Mouse (Mus musculus) ZHBTc4 (cell line): ENCODE data around the gene Shld1.

ENCODE experiments used
- DNase-seq: peaks from one replicate; pipeline ENCODE4 v3.0.0-alpha.2; 2011; ENCODE audit warnings: low read depth, low spot score

Gene Shld1

DNA sequence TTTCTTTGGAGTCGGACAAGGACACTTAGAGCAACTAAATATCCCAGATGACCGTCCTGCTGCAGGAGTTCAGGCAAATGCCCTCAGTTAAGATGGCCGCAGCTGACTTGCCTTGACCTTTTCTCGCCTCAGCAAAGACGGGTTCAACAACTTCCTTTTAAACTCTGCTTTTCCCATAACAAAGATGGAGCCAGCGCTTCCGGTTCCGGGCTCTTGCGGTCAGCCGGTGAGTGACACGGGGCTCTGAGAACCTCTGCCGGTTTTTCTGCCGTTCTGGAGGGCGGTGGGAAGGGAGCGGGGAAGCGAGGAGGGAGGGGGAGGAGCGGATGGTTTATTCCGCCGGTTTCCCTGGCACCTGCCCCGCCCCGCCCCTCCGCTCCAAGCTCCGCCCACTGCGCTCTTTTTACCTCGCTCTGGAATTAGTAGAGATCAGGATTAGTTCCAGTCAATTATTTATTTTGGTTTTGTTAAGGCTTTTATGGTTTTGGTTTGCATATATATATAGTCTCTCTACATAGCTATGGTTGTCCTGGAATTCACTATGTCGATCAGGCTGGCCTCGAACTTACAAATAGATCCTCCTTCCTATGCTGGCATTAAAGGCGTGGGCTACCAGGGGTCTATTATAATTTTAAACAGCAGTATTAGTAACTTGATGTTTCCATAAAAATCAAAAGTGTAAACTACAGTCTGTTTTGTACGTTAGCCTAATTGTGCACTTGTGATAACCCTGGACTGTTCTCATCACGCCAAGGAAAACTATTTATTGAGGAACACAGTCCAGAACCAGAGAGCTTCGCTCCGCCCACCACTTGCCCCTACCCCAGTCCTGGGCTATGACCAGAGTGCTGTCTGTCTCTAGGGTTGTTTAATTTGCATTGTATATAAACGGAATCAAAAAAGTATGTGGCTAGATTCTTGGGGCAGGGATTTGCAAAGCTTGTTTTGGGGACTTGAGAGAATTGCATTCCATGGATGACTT is at the start of gene Shld1:
Gene Shld1 (plus strand): TSS at position 176 of the 982 bp plus-strand sequence.
- DNase-seq, result peak; percentile 93

DNA sequence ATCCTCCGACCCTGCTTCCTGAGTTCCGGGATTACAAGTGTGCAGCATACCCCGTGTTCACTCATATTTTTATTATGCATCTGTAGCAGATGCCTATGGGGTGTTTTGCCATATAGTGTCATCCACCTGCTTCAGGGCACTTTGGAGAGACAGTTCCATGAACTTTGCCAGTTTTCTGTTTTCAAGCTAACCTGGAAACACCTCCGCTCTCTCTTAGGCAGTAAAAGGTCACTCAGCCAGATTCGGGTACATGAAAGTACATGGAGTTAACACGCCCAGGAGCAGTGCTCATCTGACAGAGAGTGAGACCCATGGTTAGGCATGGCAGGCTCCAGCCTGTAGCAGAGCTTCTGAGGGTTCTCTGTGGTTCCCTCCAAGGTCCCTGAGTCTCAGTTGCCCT is 48.4 kb upstream of the Shld1 start:
- no peak for DNase-seq

DNA sequence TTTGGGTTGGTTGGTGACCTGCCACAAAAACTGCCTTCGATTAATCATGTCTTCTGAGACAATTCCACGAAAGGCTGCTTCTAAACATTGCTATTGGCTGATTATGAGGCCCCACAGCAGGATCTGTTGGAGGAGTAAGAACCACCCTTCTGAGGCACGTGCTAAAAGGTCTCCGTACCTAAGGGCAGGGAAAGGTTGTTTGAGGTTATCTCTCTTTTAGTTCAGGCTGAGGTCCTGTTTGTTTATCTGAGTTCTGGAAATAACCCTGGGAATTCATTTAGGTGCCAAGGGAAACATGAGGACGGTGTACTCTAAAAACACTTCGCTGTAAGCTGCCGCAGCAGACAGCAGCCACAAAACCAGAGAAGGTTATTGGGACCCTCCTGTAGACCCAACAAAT is 47.4 kb upstream of the Shld1 start:
- no peak for DNase-seq

DNA sequence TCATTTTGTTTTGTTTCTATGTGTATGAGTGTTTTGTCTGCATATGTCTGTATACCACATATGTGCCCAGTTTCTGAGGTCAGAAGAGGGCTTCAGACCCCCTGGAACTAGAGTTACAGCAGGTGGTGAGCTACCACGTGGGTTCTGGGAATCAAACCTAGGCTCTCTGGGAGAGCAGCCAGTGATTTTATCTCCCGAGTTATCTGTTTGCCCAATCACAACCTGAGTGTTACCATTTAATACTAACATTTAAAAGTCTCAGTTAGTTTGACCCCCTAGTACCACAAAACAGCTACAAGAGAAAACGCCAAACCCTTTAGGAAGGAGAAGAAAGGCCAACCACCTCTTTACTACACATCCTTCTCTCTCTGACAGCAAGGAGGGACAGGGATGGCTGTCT is 45.5 kb upstream of the Shld1 start:
- DNase-seq, result no peak

DNA sequence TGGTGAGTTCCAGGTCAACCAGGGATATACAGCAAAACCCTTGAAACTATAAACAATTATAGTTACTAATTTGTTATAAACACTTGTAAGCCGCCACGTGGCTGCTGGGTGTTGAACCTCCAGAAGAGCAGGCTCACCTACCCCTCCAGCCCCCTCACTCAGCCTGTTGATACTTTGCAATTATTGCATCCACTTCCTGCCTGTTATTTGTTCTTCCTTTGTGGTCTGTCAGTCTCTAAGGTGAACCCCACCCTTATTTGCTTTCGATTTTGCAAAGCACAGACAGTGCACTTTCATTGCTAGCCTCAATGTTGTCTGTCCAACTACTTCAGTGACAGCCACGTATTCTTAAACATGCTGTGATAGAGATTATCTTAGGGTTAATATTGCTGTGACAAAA is 43.6 kb upstream of the Shld1 start:
- DNase-seq, result no peak

DNA sequence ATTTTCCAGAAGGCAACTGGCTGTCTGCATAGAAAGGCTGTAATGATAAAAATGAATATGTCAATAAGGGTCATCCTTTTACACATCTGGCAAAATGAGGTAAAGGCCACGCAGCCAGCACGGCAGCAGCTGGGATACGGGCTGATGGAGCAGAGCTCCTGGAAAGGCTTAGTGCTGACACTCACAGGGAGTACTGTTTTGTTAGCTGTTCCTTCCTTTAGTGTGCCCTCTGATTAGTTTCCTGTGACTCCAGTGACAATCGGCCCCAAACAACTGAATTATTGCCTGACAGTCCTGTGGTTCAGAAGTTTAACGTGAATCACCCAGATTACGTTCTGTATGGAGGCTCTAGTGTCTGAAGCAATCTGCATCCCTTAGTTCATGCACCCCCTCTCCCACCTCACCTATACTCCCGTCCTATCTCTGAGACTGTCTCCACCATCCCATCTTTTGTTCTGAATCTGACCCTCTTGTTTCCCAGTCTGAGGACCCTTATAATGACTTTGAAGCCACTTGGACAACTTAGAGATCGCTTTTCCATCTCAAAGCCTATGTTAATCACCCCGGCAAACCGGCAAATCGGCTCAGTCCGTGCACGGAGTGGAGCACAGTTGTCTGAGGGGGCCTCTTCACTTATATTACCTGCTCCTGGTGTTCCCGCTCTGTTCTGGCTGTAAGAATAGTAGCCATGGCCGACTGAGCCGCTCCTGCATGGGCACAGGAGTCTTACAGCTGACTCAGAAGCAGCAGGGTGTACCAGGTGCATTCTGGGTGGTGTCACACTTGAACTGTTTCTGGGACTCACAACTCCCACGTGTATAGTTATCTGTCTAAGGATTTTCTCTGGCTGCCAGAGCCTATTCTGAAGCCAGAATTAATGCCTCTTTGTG is 39.6 kb upstream of the Shld1 start:
- DNase-seq, result peak; percentile 53

DNA sequence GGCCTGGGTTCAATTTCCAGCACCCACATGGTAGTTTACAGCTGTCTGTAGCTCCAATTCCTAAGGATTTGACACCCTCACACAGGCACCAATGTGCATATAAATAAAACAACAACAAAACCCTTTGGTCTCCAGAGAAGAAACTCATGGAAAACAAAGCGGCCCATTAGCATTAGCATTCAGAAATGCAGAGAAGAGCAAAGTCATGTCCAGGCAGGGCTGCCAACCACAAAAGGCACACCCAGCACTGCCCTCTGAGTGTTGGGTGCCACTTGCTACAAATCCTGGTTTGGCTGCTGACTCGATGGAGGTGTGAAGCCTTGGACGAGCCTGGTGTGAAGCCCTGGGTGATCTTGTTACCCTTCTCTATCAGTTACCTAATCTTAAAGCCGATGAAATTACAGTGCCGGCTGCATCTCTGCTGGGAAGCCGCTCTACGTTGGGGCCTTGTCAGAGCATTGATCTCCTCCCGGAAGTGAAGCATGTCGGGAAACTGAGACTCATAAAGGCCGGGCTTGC is 37.3 kb upstream of the Shld1 start:
- peak; percentile 71 for DNase-seq

DNA sequence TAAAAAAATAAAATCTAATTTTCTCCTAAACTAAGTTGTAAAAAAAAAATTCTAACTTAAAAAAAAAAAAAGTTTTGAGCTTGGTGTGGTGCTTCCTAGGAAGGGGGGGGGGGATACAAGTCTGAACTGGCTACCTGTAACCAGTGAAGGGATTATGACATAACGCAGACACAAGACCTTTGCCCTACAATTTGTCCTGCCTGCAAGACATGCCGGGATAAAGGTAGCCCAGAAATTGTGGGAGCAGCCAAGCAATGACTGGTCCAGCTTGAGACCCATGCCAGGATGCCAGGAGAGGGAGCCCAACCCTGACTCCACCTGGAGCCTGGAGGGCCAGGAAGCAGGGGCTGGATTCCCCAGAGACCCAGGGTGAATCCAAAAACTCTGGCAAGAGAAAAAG is 36.2 kb upstream of the Shld1 start:
- DNase-seq, result no peak

DNA sequence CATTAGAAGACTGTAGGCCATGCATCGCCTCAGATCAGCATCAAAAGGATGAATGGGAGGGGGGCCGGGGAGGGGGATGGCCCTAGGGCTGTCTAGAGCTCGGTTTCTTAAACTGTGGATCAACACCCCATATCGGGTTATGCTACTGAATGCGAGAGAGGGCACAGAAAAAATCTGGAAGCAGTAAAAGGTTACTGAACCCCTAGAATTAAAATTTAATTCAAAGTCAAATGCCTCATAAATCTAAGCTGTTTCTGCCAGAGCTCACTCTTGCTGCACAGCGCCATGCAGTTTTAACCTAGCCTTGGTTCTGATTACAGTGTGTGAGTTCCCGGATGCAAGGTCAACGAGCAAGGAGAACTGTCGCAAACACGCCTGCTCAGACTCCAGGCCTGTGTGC is 34.3 kb upstream of the Shld1 start:
- DNase-seq, result peak; percentile 79

DNA sequence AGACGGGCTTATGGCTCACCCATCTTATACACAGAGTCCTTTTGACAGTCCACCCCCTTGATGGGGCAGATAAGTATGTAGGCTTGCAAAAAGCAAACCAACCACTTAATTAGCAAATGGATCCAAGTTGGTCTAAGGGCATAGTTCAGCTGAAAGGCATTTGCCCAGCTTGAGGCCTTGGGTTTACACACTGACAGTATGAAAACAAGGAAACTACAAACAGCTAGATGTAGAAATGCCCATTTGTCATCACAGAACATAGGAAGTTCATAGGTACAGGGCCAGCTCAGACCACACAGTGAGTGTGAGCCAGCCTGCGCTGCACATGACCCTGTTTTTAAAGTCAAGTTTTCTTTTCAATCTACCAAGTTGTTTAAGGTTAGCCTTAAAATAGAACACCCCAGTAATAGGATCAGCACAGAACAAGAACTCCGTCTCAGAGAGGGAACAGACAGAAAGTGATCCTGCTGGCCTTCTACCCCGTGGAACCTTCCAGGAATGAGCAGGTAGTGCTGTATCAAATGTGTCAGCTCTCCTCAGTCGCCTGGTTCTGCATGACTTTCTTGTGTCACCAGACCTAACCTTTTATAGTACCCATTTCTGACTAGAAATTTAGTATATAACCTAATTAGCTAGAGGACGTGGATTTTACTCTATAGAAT is 31.8 kb upstream of the Shld1 start:
- no peak for DNase-seq

DNA sequence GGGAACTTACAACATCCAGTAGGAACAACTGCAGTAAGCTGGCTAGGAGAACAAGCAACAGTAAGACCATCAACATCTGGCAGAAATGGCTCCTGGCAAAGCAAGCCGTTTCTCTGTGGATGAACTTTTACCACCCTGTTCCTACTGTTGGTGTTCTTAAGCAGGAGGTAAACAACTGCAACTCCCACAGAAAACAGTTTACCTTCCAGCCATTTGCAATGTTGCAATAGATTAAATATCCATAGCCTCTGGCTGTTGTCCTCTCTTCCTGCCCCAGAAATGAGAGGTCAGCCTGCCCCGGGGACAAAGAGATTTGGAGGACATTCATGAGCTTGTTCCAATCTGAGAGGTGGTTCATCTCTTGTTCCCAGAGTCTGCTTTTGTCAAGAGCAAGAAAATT is 29.5 kb upstream of the Shld1 start:
- DNase-seq, result no peak

DNA sequence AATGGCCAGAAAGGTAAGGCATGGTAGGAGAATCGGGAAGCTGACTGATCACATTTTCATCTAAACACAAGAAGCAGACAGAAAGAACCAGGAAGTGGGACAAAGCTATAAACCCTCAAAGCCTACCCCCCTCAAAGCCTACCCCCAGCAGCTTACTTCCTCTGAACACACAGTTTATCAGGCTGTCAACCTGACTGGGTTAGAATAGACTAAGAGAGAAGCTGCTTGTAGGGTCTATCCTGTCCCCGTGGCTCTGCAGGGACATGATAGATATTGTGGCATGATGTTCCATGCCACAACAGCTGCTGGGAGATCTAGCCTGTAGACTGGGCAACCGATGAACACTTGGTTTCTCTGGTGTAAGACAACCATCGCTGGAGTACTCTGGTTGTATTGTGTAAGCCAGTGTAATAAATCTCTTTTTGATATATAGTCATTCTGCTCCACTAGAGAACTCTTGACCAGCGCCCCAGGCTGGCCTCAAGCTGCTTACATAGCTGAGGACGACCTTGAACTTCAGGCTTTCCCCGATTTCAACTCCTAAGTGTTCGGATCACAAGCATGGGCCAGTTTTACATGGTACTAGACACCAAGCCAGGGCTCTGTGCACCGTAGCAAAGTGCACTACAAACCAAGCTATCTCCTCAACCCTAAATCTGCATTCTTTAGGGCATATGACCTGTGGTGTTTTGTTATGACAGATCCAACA is 28.2 kb upstream of the Shld1 start:
- no peak for DNase-seq

DNA sequence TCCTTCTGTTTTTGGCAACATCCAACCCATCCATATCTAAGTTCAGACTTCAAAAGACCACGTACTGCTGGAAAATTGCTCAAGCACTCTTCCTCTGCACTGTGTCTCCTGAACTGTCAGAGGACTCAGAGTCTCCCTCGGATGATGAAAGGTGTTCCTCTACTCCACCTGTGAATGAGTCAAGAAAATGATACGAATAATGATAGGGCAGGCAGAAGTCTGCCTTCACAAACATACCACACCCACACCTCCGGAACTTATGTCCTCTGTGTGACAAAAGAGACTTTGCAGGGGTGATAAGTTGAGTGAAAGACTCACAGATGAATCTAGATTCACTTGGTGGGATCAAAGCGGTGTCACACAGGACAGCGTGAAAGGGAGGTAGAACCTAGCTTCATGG is 17.6 kb upstream of the Shld1 start:
- DNase-seq, result no peak

DNA sequence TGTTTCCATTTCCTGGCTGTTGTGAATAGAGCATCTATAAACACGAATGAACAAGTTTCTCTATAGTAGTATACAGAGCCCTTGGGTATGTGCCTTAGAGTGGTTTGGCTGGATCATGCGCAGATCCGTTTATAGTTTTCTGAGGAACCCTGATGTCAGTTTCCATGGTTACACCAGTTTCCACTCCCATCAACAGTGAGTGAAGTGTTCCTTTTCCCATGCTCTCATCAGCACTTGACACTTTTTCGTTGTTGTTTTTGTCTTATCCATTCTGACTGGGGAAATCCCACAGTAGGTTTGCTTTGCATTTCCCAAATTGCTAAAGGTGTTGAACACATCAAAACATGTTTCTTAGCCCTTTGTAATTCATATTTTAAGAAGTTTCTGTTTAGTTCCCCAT is 16.4 kb upstream of the Shld1 start:
- no peak for DNase-seq

DNA sequence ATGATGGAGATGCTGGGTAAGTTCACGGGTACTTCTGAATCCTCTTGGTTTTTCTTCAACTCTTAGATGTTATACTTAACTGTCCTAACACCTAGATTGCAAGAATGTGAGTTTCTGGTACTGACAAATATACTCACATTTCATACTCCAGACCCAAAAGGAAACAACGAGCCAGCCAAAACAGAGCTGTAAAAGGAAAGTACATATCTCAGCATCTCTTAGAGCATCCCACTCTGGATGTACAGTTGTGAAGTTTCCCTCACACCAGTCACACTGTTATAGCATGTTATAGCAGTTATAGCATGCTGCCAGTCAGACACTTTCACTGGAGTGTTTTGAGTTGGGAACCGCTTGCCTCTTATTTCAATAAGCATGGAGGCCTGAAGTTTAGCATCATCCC is 14.6 kb upstream of the Shld1 start:
- DNase-seq, result no peak

DNA sequence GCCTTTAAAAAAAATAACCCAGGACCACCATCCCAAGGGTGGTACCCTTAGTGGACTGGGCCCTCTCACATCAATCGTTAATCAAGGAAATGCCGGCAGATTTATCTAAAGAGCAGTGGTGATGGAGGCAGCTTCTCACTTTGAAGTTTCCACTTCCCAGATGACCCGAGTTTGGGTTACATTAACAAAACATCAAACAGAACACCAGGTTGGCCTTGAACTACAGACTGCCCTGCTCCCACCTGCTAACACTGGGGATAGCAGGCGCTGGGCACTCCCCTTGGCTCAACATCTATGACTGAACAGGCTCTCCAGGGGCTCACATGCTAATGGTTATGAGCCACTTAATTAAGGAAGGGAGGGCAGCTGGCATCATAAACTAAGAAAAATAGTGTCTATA is 10.6 kb upstream of the Shld1 start:
- DNase-seq, result no peak

DNA sequence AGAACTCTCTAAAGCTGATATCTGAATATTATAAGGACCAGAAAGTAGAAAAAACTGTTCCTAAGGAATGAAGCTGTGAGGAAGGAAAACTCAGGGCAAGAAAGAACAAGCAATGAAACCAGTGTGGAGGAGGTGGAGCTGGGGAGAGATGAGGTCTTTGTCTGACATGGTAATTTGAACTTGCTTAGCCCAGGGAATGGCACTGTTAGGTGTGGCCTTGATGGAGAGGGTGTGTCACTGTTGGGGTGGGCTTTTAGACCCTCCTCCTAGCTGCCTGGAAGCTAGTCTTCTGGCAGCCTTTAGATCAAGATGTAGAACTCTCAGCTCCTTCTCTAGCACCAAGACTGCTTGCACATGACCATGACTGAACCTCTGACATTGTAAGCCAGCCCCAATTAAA is 1.7 kb upstream of the Shld1 start:
- DNase-seq, result peak; percentile 48

DNA sequence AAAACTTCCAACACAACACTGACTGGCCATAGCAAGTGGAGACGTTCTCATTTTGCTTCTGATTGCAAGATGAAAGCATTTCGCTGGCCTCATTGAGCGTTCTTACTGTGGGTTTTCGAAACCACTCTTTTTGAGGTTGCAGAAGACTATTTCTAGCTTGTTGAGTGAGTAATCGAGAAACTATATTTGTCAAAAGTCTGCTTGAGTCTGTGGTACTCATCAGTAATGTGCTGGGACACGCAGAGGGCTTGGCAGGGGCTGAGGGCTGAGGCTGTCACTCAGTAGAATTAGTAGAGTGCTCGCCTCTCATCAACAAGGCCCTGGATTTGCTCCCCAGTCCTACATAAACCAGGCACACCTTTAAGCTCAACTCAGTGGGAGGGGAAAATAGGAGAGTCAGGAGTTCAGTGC is 1.9 kb downstream of the Shld1 start:
- DNase-seq, result no peak

DNA sequence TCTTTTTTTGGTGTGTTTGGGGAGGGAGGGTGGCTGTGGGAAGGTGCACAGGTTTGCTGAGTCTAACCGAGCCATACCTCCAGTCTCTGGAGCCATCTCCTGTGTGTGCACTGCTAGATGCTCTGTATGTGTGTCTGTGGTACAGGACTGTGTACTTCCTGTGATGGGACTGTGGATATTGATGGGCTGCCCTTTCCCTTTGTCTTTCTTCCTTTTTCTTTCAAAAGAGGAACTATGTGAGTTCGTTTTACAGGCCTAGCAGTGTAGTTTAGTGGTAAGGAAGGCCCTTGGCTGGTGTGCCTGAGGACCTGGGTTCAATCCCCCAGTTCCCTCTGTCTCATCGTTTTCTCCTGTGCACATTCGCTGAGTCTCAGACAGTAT is 2.4 kb downstream of the Shld1 start:
- no peak for DNase-seq

DNA sequence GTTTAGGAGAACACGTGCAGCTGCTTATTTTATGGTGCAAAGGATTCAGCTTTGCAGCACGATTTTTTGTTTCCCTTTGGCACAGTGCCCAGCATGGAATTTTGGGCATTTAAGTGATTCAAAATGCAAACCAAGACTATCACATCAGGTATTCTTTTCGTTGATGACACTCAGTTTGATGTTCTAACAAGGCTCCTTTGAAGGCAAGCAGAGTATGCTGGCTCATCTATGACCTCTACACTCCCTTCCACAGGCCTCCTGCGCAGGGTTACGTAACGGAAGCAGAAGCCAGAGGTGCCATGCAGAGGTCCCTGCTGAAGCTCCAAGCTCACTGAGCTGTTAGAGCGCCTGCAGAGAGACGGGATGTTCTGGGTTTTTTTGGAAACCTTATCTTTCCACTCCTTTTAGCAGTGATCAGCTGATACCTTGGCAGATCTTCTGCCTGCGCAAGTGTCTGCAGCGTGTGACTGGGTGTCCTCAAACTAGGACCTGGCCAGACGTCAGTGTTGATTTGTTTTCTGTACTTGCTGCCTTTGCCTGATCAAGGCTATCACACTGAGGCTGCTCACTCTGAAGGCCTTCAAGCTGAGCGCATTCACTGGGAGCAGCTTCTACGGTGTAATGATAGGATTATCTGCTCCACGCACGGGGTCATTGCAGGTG is 3.0 kb downstream of the Shld1 start:
- DNase-seq, result peak; percentile 68

DNA sequence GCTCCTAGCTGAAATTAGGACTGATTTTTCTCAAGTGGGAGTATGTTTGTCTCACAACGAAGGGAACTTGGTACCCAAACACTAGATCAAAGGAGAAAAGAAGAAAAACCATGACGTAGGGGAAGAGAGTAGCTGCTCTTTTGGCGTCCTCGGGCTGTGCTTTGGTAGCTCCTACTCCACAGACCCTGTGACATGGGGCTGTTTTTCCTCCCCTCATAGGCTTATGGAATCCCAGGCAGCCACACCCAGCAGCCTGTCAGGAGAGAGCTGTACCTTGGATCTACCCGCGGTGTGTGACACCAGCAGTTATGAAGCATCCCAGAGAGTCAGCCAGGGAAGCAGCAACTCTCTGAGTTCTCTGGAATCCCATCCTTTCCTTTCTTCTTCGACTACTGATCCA is 5.0 kb downstream of the Shld1 start:
- peak; percentile 53 for DNase-seq
